Mouse (Mus musculus): ENCODE measurements around the gene Cd53. TPM values are rescaled to one million over a fixed set of nuclear protein-coding genes. Genes with fewer than 3 reads are reported as not detected.

Gene Cd53
- total RNA-seq (2021), result 10 to 100 TPM in 1 of 2 experiments, 1 to 10 TPM in 1; 5.7 to 12.0 TPM
- long read RNA-seq, experiment 1, result 0 reads
- long read RNA-seq, experiment 2, partial matches to known transcripts, result 0 of 1 reads
- long read RNA-seq, experiment 2, other reads (novel, unspliced or antisense), result 0 of 1 reads

DNA sequence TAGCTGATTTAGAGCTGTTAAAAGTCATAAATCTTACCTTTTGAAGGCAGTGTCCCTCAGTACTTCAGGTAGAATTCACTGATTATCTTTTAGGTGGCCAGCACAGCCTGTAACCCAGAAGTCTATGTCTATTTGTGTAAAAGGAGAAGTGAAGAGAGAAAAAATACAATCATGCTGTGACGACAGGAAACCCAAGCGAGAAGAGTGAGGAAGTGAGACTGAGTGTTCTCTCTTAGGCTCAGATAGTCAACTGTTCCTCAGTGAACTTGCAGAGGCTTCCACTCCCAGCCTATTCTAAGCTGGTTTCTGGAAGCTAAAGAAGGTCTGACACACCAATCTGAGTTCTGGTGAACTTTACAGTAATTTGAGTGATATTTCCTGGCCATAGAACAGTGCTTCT is at the start of gene Cd53:
TSS of gene Cd53 (minus strand) at position 220 of the 400 bp plus-strand sequence.
- DNase-seq, result peak; percentile 5 to 52

DNA sequence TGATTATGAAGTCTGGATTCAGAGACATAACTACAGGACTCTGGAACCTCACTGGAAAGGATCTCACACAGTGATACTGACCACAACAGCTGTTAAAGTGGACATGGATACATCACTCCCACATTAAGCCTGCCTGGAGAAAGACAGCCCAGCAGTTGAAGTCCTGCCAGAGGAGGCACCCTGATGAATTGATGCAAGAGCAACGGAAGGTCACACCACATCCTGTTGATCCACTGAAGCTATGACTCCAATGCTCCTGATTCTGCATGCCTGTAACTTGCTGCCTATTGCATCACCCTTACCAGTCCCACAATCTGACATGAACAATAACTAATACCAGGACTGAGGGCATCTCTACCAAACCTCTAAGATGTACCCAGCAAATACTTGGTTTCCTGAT is 42.2 kb upstream of the Cd53 start:
- DNase-seq, result peak in 1 of 2 experiments; percentile 3

- no peak for DNase-seq
Measured at GRCm38 (mm10) chr3:106826187-106826586, 36.2 kb upstream of the Cd53 start, which contains the start of gene Olfr266. Olfr266 (minus strand) TSS chr3:106826287.

GRCm38 (mm10) chr3:106817676-106818075 is 27.7 kb upstream of the Cd53 start:
- no peak for DNase-seq

GRCm38 (mm10) chr3:106808972-106809695 is 19.2 kb upstream of the Cd53 start:
- DNase-seq, result no peak

DNA sequence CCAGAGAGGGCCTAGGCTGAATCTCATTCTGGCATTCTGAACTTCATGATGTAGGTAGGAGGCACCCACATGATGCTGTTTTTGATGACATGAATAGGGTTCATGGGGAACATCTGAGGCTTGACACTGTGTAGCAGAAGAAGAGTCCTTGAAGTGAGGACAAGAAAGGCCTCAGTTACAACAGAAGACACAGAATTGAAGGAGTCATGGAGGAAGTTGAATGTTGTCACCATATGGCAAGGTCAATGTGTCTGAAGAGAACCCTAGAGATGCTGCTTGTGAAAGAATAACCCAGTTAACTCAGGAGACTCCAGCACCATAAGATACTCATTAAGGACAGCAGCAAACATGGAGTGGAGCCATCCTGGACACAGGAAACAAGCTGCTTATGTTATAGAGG is 8.1 kb upstream of the Cd53 start:
- DNase-seq, result no peak

DNA sequence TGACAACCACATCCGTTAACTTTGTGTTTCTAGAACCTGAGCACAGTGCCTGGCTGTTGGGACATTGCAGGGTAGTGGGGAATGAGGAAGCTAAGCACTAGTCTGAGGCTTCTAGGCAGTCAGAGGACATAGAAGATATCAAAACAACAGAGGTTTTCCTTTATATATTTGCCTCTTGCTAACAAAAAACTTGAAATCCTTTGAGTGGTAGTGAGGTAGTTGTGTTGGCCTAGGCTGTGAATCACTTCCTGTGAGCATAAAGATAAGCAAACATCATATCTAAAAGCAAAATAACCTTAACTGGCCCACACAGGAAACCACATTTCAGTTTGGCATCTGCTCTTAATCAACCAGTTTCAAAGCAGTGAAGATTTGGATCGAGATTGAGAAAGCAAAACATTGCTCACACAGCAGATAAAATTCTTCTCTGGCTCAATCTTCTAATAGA is 1.5 kb downstream of the Cd53 start:
- peak in 1 of 2 experiments; percentile 10 for DNase-seq

GRCm38 (mm10) chr3:106787972-106788371 is 2.0 kb downstream of the Cd53 start:
- peak in 1 of 2 experiments; percentile 3 for DNase-seq

DNA sequence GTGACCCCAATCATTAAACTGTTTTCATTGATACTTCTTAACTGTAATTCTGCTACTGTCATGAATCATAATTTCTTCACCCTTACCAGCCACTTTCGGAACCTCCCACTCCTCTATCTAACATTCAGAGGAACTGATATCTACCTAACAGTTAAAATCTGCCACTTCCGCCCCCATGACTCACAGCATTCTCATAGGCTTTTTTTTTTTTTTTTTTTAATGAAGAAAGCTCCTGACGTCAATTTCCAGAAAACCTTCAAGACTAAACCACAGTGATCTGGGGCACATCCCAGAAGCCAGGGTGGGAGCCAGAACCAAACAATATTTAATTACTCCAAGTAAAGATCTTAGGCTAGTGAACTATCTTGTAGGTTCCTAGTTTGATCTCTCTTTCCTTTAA is 4.8 kb downstream of the Cd53 start:
- peak in 1 of 2 experiments; percentile 18 for DNase-seq

- DNase-seq, result no peak
Measured at GRCm38 (mm10) chr3:106771834-106772233, 18.1 kb downstream of the Cd53 start.

- no peak for DNase-seq
Measured at GRCm38 (mm10) chr3:106755898-106756297, 34.1 kb downstream of the Cd53 start.

- DNase-seq, result peak; percentile 81 to 88
Measured at GRCm38 (mm10) chr3:106722028-106722945, 67.7 kb downstream of the Cd53 start.

DNA sequence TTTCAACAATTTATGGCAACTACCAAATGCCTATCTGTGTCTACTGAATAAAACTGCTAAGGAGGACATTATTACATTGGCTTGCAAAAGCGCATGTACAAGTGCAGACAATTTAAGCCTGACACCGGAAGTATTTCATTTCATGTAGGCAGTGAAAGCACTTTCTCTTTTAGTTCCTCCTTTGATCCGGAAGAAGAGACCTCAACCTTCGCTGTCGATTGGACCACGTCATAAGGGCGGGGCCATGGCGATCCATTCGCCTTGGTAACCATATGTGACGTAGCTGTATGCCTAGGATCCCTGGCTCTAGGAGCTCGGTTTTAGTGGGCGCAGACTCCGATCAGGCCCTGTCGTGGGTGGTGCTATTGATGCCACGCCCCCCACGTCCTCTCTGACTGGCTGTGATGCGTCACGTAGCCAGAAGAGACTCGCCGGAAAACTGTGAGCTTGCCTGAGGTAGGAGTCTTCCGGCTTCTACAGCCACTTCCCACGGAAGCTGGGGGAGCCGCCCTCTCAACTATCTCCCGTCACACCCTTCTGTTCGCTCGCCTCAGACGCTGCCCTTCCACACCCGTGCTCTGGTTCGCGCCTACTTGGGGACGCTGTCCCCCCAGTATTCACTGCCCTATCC is 68.4 kb downstream of the Cd53 start:
- peak; percentile 97 to 99 for DNase-seq

Other genes starting within 250 kb of the Cd53 start
- gene Dram2, start 242.4 kb downstream of the Cd53 start, total RNA-seq (2021), result 100 to 1,000 TPM in 1 of 2 experiments, 10 to 100 TPM in 1; 88.9 to 102 TPM
- gene Cept1, start 242.3 kb downstream of the Cd53 start, total RNA-seq (2021), result 10 to 100 TPM; 19.9 to 21.6 TPM
- 10 to 100 TPM; 12.8 to 14.4 TPM for gene Lrif1, start 105.2 kb downstream of the Cd53 start, total RNA-seq (2021)
- gene Olfr266, start 36.1 kb upstream of the Cd53 start, total RNA-seq (2021), result not detected
- gene Kcna3, start 246.0 kb upstream of the Cd53 start, total RNA-seq (2021), result under 1 TPM; 0.22 to 0.64 TPM

Data from heart, adult 18-20 months (tissue).